Mouse (Mus musculus) G1E-ER4 (cell line): ENCODE results near the gene Nfkbil1. TPM values are rescaled to one million over a fixed set of nuclear protein-coding genes. Genes with fewer than 3 reads are reported as not detected.

Experiments used
- GATA1 ChIP-seq: IDR thresholded peaks from one replicate; pipeline ENCODE4 v1.8.0; 2012; ENCODE audit warnings: low read length, inconsistent platforms
- polyA plus RNA-seq: library from polyadenylated mRNA; stranded (reverse); fragments of >175 nt; gene quantifications from 2 replicates; pipeline ENCODE4 v1.2.3, GENCODE M21; 2012

Nfkbil1 gene
- polyA plus RNA-seq, 1 experiment = 44.3 TPM

DNA sequence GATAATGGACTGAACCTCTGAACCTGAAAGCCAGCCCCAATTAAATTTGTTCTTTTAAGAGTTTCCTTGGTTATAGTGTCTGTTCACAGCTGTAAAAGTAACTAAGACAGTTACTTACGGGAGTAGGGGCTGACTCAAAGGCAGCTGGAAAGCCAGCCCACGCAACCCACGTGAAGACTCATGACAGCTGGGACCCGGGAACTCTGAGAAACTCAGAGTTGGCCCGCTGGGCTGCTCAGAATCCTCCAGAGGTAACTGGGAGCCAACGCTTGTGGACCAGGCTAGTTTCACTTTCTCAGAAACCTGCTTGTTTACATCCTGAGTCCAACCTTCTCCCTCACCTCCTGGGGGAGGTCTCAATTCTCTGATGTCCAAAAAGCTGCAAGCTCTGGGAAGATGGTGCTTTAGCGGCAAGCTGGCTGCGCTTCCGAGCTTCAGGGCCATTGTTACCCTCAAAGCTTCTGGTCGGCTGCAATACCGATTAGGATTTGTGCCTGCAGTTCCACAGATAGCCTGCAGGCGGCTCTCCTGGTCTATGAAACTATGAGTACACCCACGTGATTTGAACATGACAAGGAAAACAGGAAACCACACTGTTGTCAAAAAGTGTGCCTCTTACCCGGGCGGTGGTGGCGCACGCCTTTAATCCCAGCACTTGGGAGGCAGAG, 22.4 kb upstream of the Nfkbil1 start:
- TF ChIP-seq GATA1 = no peak

GRCm38 (mm10) chr17:35257378-35257777, 21.8 kb upstream of the Nfkbil1 start:
- TF ChIP-seq GATA1 = no peak

- TF ChIP-seq GATA1 = no peak
These were observed 20.1 kb upstream of the Nfkbil1 start for GRCm38 (mm10) chr17:35255704-35256103.

DNA sequence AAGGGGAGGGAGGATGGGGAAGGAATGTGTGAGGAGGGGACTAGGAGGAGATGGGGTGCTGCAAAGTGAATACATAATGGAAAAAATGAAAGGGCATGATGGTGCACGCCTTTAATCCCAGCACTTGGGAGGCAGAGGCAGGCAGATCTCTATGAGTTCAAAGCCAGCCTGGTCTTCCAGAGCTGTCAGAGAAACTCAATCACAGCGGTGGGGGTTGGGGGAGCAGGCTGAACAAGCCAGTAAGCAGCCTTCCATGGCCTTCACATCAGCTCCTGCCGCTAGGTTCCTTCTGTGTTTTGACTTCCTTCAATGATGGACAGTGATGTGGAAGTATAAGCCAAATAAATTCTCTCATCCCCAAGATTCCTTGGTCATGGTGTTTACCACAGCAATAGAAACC, 19.7 kb upstream of the Nfkbil1 start:
- TF ChIP-seq GATA1 = no peak

DNA sequence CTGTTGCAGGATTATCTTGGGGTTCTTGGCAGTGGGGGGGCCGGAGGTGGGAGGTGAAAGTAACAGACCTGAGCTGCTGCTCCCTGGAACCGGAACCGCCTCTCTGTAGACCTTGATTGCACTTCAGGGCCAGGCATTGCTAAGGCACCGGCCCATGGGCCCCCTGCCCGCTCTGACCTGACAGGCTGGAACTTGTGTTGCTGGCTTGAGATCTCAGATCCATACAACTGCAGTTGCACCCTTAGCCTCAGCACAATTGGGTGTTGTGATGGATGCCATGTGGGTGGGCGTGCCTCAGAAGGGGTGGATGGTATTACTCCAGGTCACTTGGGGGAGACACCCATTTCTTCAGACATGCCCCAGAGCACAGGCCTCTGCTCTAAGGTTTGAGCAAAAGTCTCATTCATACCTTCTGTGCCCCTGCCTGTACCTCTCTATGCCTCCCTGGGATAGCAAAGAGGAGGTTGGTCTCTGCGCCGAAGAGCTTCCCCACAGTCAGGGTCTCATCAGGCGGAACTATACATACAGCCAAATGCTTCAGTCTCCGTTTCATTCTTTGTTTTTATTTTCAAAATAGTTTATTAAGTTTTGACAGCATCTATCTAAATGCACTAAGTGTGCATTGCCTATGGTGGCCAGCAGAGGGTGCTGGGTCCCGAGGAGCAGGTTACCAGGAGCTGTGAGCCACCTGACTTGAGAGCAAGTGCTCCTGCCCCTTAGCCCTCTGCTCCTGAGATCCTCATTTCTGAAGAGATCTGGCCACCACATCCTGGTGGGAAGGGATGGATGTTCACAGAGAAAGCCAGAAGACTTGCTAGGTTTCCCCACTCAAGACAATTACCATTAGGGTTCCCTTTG, 18.9 kb upstream of the Nfkbil1 start:
- no peak for TF ChIP-seq GATA1

DNA sequence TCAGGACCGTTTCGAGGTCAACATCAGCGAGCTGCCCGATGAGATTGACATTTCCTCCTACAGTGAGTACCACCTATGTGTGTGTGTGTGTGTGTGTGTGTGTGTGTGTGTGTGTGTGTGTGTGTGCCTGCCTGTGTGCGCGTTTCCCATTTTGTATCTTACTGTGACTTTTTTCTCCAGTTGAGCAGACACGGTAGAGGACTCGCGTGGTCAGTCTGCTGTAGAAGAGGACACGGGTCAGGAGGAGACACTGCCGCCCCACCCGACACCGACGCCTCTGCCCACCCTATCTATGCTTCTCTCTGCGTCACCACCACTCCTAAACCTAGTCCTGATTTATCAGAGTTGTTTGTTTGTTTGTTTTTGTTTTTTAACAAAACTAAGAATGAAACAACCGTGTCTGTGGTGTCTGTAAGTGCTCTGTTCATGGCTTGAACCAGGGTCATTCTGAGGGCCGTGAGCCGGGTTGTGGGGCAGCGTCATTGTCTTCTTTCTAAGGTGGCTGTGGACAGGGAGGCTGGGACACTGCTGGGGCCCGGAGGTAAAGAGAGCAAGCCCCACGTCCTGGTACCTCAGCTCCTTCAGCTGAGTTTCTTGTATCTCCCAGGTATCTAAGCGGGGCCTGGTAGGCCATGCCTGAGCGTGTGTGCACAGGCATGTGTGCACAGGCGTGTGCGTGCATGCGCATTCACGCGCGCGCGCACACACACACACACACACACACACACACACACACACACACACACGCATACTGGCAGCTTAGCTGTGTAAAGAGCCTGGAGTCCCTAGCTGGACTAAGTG, 17.9 kb upstream of the Nfkbil1 start:
- TF ChIP-seq GATA1 = no peak

DNA sequence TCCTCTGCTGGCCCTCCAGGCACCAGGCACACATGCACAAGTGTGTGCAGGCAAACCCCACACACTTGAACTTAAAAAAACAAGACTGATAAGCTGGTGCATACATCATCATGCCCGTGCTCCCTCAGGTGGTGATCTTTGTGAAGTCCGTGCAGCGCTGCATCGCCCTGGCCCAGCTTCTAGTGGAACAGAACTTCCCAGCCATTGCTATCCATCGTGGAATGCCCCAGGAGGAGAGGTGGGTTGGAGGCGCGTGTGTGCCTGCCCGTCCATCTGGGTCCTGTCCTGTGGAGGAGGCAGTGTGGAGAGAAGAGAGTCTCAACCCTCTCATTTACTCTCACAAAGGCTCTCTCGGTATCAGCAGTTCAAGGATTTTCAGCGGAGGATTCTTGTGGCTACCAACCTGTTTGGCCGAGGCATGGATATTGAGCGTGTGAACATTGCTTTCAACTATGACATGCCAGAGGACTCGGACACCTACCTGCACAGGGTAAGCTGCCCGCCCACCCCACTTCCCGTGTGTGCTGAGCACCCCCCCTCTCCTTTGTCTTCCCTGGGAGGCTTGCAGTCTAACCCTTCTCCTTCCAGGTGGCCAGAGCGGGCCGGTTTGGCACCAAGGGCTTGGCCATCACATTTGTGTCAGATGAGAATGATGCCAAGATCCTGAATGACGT, 17.2 kb upstream of the Nfkbil1 start:
- TF ChIP-seq GATA1 = no peak

DNA sequence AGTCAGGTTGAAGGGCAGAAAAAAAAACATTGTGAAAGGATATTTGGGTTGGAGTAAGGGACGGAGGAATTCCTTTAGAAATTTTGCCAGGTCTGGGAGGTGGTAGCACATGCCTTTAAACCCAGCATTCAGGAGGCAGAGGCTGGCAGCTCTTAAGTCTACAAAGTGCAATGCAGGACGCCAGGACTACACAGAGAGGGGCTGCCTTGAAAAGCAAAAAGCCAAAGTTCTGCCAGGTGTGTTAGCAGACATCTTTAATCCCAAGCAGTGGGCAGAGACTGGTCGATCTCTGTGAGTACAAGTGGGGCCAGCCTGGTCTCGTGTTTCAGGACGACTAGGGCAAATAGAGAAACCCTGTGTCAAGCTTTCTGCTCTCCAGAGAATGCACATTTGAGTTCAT, 16.4 kb upstream of the Nfkbil1 start:
- TF ChIP-seq GATA1 = no peak

- TF ChIP-seq GATA1 = no peak
These were observed 15.6 kb upstream of the Nfkbil1 start for GRCm38 (mm10) chr17:35251162-35251719.

GRCm38 (mm10) chr17:35250348-35251120, 14.9 kb upstream of the Nfkbil1 start:
- TF ChIP-seq GATA1 = no peak

DNA sequence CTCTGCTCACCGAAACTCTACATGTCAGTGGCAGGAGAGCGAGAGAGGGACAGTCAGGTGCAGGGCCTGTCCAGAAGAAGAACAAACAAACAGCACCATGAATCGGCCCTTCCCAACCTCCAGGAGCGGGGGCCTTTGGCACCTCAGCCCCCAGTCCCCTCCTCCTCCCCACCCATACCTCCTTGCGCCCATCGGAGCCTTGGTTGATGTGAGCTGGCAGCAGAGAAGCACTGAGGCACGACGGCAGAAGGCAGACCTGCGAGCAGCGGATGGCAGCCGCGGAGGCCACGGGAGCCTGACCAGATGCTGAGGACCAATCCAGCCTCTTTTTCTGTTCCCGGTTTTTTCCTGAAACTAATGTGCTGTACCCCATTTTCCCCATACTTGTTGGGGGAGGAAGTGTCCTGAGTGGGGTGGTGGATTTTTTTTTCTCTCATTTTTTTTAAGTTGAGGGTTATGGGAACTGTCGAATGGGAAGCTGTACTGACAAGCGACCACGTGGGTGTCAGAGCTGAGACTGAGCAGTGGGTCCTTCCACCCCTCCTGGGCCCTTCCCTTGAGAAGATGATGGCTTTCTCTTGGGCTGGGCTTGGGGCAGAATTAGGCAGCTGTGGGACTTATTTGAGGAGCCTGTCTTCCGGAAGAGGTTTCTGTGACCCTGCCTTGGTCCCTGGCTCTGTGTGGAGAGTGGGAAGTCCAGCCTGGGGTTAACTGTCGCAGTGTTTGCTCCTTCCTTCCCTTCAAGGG, 14.0 kb upstream of the Nfkbil1 start:
- TF ChIP-seq GATA1 = no peak

GRCm38 (mm10) chr17:35248986-35249385, 13.4 kb upstream of the Nfkbil1 start:
- no peak for TF ChIP-seq GATA1

- TF ChIP-seq GATA1 = no peak
These were observed 11.6 kb upstream of the Nfkbil1 start for GRCm38 (mm10) chr17:35247144-35247543.
